Mouse (Mus musculus): ENCODE measurements around the gene Tbkbp1. TPM values are rescaled to one million over a fixed set of nuclear protein-coding genes. Genes with fewer than 3 reads are reported as not detected.
"Not testable (repeated sequence)": the region's sequence is repeated elsewhere in the genome, so short reads cannot be mapped to it uniquely, and the experiment has no call there.

The Tbkbp1 gene
- total RNA-seq (2015; ENCODE audit: low replicate concordance): 1.4 and 15.9 TPM in 2 replicates
- total RNA-seq (2017; ENCODE audit: low replicate concordance): 1.3 TPM in 1 of 2 replicates, not detected in the other

- ATAC-seq (replicated peaks; ENCODE audit: low FRiP score, poor library complexity, severe bottlenecking): no peak
These were observed at the start of gene Tbkbp1 for GRCm38 (mm10) chr11:97151343-97151801. Tbkbp1 (minus strand) TSS chr11:97151495.

GRCm38 (mm10) chr11:97199519-97199918 is 48.2 kb upstream of the Tbkbp1 start:
- no peak for ATAC-seq (replicated peaks; ENCODE audit: low FRiP score, poor library complexity, severe bottlenecking)

- ATAC-seq (replicated peaks; ENCODE audit: low FRiP score, poor library complexity, severe bottlenecking): peak; percentile 77
These were observed 47.3 kb upstream of the Tbkbp1 start for GRCm38 (mm10) chr11:97198601-97199000.

- no peak for ATAC-seq (replicated peaks; ENCODE audit: low FRiP score, poor library complexity, severe bottlenecking)
These were observed 45.7 kb upstream of the Tbkbp1 start for GRCm38 (mm10) chr11:97197021-97197420.

GRCm38 (mm10) chr11:97196541-97196940 is 45.2 kb upstream of the Tbkbp1 start:
- ATAC-seq (replicated peaks; ENCODE audit: low FRiP score, poor library complexity, severe bottlenecking): no peak

- no peak for ATAC-seq (replicated peaks; ENCODE audit: low FRiP score, poor library complexity, severe bottlenecking)
These were observed 41.3 kb upstream of the Tbkbp1 start for GRCm38 (mm10) chr11:97192621-97192951.

GRCm38 (mm10) chr11:97191915-97192620 is 40.8 kb upstream of the Tbkbp1 start:
- no peak for ATAC-seq (replicated peaks; ENCODE audit: low FRiP score, poor library complexity, severe bottlenecking)

- ATAC-seq (replicated peaks; ENCODE audit: low FRiP score, poor library complexity, severe bottlenecking): no peak
These were observed 39.7 kb upstream of the Tbkbp1 start for GRCm38 (mm10) chr11:97190992-97191391.

- ATAC-seq (replicated peaks; ENCODE audit: low FRiP score, poor library complexity, severe bottlenecking): not testable (repeated sequence)
These were observed 38.4 kb upstream of the Tbkbp1 start for GRCm38 (mm10) chr11:97189645-97190044.

GRCm38 (mm10) chr11:97189231-97189630 is 37.9 kb upstream of the Tbkbp1 start:
- ATAC-seq (replicated peaks; ENCODE audit: low FRiP score, poor library complexity, severe bottlenecking): no peak

GRCm38 (mm10) chr11:97188643-97188955 is 37.3 kb upstream of the Tbkbp1 start:
- ATAC-seq (replicated peaks; ENCODE audit: low FRiP score, poor library complexity, severe bottlenecking): no peak

GRCm38 (mm10) chr11:97187764-97188642 is 36.7 kb upstream of the Tbkbp1 start, which contains the start of gene Kpnb1:
Kpnb1 (minus strand) TSS chr11:97187881.
- ATAC-seq (replicated peaks; ENCODE audit: low FRiP score, poor library complexity, severe bottlenecking): peak; percentile 85

- ATAC-seq (replicated peaks; ENCODE audit: low FRiP score, poor library complexity, severe bottlenecking): peak; percentile 79
These were observed 35.9 kb upstream of the Tbkbp1 start for GRCm38 (mm10) chr11:97186947-97187763.

GRCm38 (mm10) chr11:97185704-97186614 is 34.7 kb upstream of the Tbkbp1 start:
- ATAC-seq (replicated peaks; ENCODE audit: low FRiP score, poor library complexity, severe bottlenecking): no peak

- no peak for ATAC-seq (replicated peaks; ENCODE audit: low FRiP score, poor library complexity, severe bottlenecking)
These were observed 33.6 kb upstream of the Tbkbp1 start for GRCm38 (mm10) chr11:97184875-97185274.

GRCm38 (mm10) chr11:97182446-97182845 is 31.2 kb upstream of the Tbkbp1 start:
- ATAC-seq (replicated peaks; ENCODE audit: low FRiP score, poor library complexity, severe bottlenecking): no peak

- ATAC-seq (replicated peaks; ENCODE audit: low FRiP score, poor library complexity, severe bottlenecking): no peak
These were observed 29.8 kb upstream of the Tbkbp1 start for GRCm38 (mm10) chr11:97181061-97181460.

- no peak for ATAC-seq (replicated peaks; ENCODE audit: low FRiP score, poor library complexity, severe bottlenecking)
These were observed 26.9 kb upstream of the Tbkbp1 start for GRCm38 (mm10) chr11:97178198-97178597.

GRCm38 (mm10) chr11:97176851-97177250 is 25.6 kb upstream of the Tbkbp1 start:
- peak; percentile 56; the same call in 1 of the 2 replicates for ATAC-seq (replicated peaks; ENCODE audit: low FRiP score, poor library complexity, severe bottlenecking)
